Mouse (Mus musculus): ENCODE results near the gene Crhr2.

Crhr2 gene

DNA sequence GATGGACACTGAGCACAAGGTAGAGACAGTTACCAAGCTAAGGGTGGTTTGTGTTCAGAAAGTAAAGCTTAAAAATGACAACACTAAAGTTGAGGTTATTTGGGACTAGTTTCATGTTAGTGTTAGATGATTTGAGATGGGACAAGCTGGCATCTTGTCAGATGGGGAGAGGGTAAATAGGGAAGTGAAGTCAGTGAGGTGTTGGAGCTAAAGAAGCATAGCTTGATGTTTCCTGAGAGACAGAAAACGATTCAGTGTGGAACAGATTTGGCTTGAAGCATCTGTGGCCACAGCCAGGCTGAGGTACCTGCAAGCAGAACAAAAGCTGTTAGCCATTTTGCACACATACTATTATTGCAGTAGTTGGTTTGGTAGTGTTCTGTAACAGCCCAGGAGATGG is 87.5 kb downstream of the Crhr2 start:
- ATAC-seq (ENCODE audit: low TSS enrichment), result no peak

DNA sequence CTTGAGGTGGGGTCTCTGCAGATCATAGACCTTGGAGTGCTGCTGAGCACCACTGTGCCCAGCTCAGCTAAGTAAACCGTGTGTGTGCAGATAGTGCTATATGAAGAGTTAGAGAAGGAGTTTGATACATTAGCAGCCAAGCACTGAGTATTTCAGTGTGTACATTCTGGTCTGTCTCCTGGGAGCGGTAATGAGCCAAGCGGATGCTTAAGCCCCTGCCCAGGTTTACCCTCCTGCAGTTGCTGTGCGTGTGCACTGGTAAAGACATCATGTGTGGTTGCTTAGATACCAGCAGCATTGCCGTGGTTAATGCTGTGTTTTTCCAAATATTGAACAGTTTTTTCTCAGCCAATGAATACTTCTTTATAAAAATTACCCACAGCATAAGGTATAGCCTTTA is 88.3 kb downstream of the Crhr2 start:
- ATAC-seq (ENCODE audit: low TSS enrichment), result no peak

DNA sequence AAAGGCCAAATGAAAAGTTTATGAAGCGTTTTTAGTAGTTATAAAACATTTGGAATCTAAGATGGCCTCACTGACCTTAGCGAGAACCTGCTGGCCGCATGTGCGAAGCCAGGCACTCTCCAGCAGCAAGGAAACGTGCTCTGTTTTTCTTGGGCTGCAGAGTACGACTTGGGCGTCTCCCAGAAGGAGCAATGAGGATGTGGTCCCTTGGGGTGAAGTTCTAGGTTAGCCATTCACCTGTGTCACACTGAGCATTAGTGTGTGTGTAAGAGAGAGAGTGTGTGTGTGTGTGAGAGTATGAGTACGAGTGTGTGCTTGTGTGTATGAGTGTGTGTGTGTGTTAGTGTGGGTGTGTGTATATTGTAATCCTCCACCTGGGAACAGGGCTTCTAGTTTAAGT is 89.6 kb downstream of the Crhr2 start:
- no peak for ATAC-seq (ENCODE audit: low TSS enrichment)

Data from frontal cortex, adult (tissue).